Mouse (Mus musculus): ENCODE data around the gene Nipal4. TPM values are rescaled to one million over a fixed set of nuclear protein-coding genes. Genes with fewer than 3 reads are reported as not detected.

The Nipal4 gene
- polyA plus RNA-seq, 1 experiment from 2014 or later = 1.4 TPM

GRCm38 (mm10) chr11:46107046-46107445 is 59.3 kb downstream of the Nipal4 start:
- H3K27ac ChIP-seq = no peak overlapping the region
- no peak for ATAC-seq (ENCODE audit: low FRiP score, low read depth)
- WGBS = 95% methylated on average over 1 of the region's 1 CpGs
- H3K36me3 ChIP-seq = peaks cover 27% of the 10 kb centered on the region
- H3K4me3 ChIP-seq = no peak overlapping the region
- H3K27me3 ChIP-seq = no peaks in the 10 kb centered on the region
- no peak overlapping the region for H3K9ac ChIP-seq
- H3K9me3 ChIP-seq = peaks cover 4% of the 10 kb centered on the region; the same call in 1 of the 2 replicates
- no peak overlapping the region for H3K4me2 ChIP-seq (replicated peaks)
- H3K4me1 ChIP-seq = peaks cover 8% of the 10 kb centered on the region

- H3K36me3 ChIP-seq = peaks cover 60% of the 10 kb centered on the region
- 0 out of 2 replicates have a peak, but pooled peaks have one; percentile 28 for ATAC-seq (ENCODE audit: low FRiP score, low read depth)
- H3K4me1 ChIP-seq = peaks cover 11% of the 10 kb centered on the region
- no peak overlapping the region for H3K4me2 ChIP-seq (replicated peaks)
- H3K9me3 ChIP-seq = no peaks in the 10 kb centered on the region
- H3K9ac ChIP-seq = no peak overlapping the region
- 33% methylated on average over 6 of the region's 6 CpGs for WGBS
- no peak overlapping the region for H3K27ac ChIP-seq
- no peak overlapping the region for H3K4me3 ChIP-seq
- no peaks in the 10 kb centered on the region for H3K27me3 ChIP-seq
Measured at GRCm38 (mm10) chr11:46102107-46102506, 64.2 kb downstream of the Nipal4 start.

Small RNA genes lying within 50 kb of the gene (microRNA-seq; reads per million reads assigned to microRNA genes)
- gene Mir7239 = not detected
- not detected for gene Mir8100

Other genes with a start within 250 kb of the Nipal4 start
- 6.8 and 7.8 TPM in 2 replicates for gene Lsm11, start 221.6 kb downstream of the Nipal4 start, polyA plus RNA-seq (2015; fragmentation: Nextera tagmentation; extraction: Ambion mirVana)
- gene Thg1l, start 211.0 kb downstream of the Nipal4 start, polyA plus RNA-seq (2015; fragmentation: Nextera tagmentation; extraction: Ambion mirVana) = 14.3 and 16.3 TPM in 2 replicates
- gene Sox30, start 186.2 kb downstream of the Nipal4 start, polyA plus RNA-seq (2015; fragmentation: Nextera tagmentation; extraction: Ambion mirVana) = 0.22 and 0.31 TPM in 2 replicates
- 2.4 and 5.4 TPM in 2 replicates for gene Gm12166, start 114.2 kb downstream of the Nipal4 start, polyA plus RNA-seq (2015; fragmentation: Nextera tagmentation; extraction: Ambion mirVana)
- gene Adam19, start 110.5 kb downstream of the Nipal4 start, polyA plus RNA-seq (2015; fragmentation: Nextera tagmentation; extraction: Ambion mirVana) = 15.6 and 16.4 TPM in 2 replicates
- 0.15 and 0.18 TPM in 2 replicates for gene Fndc9, start 69.0 kb upstream of the Nipal4 start, polyA plus RNA-seq (2015; fragmentation: Nextera tagmentation; extraction: Ambion mirVana)
- gene Cyfip2, start 146.4 kb upstream of the Nipal4 start, polyA plus RNA-seq (2015; fragmentation: Nextera tagmentation; extraction: Ambion mirVana) = 11.0 and 14.1 TPM in 2 replicates
- gene Itk, start 223.0 kb upstream of the Nipal4 start, polyA plus RNA-seq (2015; fragmentation: Nextera tagmentation; extraction: Ambion mirVana) = 0.04 and 0.10 TPM in 2 replicates
- not detected in 2 replicates for gene Fam71b, start 230.1 kb upstream of the Nipal4 start, polyA plus RNA-seq (2015; fragmentation: Nextera tagmentation; extraction: Ambion mirVana)

All from limb, embryonic 13.5 days (tissue).